Mouse (Mus musculus): ENCODE measurements around the gene Wdfy2. TPM values are rescaled to one million over a fixed set of nuclear protein-coding genes. Genes with fewer than 3 reads are reported as not detected.

Gene Wdfy2
- total and polyA plus RNA-seq, 2 experiments from 2014 or later = 4.3 to 19.6 TPM

GRCm38 (mm10) chr14:62858311-62858710 is 20.8 kb downstream of the Wdfy2 start:
- no peak overlapping the region for H3K27ac ChIP-seq (ENCODE audit: low read depth, low read length)
- no peaks in the 10 kb centered on the region for H3K36me3 ChIP-seq (ENCODE audit: insufficient read depth, low read length)
- no peak overlapping the region for H3K4me2 ChIP-seq (ENCODE audit: low read depth, low read length, poor library complexity, severe bottlenecking)
- DNase-seq (ENCODE audit: low spot score) = no peak
- H3K9me3 ChIP-seq (ENCODE audit: low read length) = no peaks in the 10 kb centered on the region
- no peak for TF ChIP-seq CTCF (IDR thresholded peaks at IDR 0.05)
- no peak for ATAC-seq (ENCODE audit: low FRiP score)
- no peaks in the 10 kb centered on the region; the same call in 1 of the 2 replicates for H3K4me1 ChIP-seq (ENCODE audit: insufficient read depth, low read length)
- 82% methylated on average over 3 of the region's 3 CpGs for WGBS
- H3K4me3 ChIP-seq (ENCODE audit: low read depth, low read length) = no peak overlapping the region
- no peak overlapping the region for H3K9ac ChIP-seq (replicated peaks; ENCODE audit: low read length, poor library complexity, severe bottlenecking)
- H3K27me3 ChIP-seq (ENCODE audit: insufficient read depth, low read length) = no peaks in the 10 kb centered on the region

- no peak for ATAC-seq (ENCODE audit: low FRiP score)
- Histone ChIP-seq H3K36me3 (ENCODE audit: insufficient read depth, low read length) (no peaks in the 10 kb centered on the region), H3K9me3 (ENCODE audit: low read length) (no peaks in the 10 kb centered on the region), H3K27me3 (ENCODE audit: insufficient read depth, low read length) (no peaks in the 10 kb centered on the region), H3K4me1 (ENCODE audit: insufficient read depth, low read length) (no peaks in the 10 kb centered on the region), H3K4me2 (ENCODE audit: low read depth, low read length, poor library complexity, severe bottlenecking) (no peak overlapping the region), H3K9ac (replicated peaks; ENCODE audit: low read length, poor library complexity, severe bottlenecking) (no peak overlapping the region), H3K27ac (ENCODE audit: low read depth, low read length) (no peak overlapping the region), H3K4me3 (ENCODE audit: low read depth, low read length) (no peak overlapping the region)
- no peak for DNase-seq (ENCODE audit: low spot score)
- no peak for TF ChIP-seq CTCF (IDR thresholded peaks at IDR 0.05)
- 87% methylated on average over 5 of the region's 5 CpGs for WGBS
These were observed 25.1 kb downstream of the Wdfy2 start for GRCm38 (mm10) chr14:62862564-62862963.

- ATAC-seq (ENCODE audit: low FRiP score) (no peak), DNase-seq (ENCODE audit: low spot score) (no peak)
- WGBS = 53% methylated on average over 1 of the region's 1 CpGs
- Histone ChIP-seq H3K9ac (replicated peaks; ENCODE audit: low read length, poor library complexity, severe bottlenecking) (no peak overlapping the region), H3K4me1 (ENCODE audit: insufficient read depth, low read length) (no peaks in the 10 kb centered on the region), H3K4me2 (ENCODE audit: low read depth, low read length, poor library complexity, severe bottlenecking) (no peak overlapping the region), H3K27me3 (ENCODE audit: insufficient read depth, low read length) (no peaks in the 10 kb centered on the region), H3K36me3 (ENCODE audit: insufficient read depth, low read length) (no peaks in the 10 kb centered on the region), H3K27ac (ENCODE audit: low read depth, low read length) (no peak overlapping the region), H3K9me3 (ENCODE audit: low read length) (no peaks in the 10 kb centered on the region), H3K4me3 (ENCODE audit: low read depth, low read length) (no peak overlapping the region)
- no peak for TF ChIP-seq CTCF (IDR thresholded peaks at IDR 0.05)
These were observed 26.8 kb downstream of the Wdfy2 start for GRCm38 (mm10) chr14:62864254-62864653.

GRCm38 (mm10) chr14:62865405-62865804 is 27.9 kb downstream of the Wdfy2 start:
- Histone ChIP-seq H3K4me2 (ENCODE audit: low read depth, low read length, poor library complexity, severe bottlenecking) (no peak overlapping the region), H3K36me3 (ENCODE audit: insufficient read depth, low read length) (no peaks in the 10 kb centered on the region), H3K4me3 (ENCODE audit: low read depth, low read length) (no peak overlapping the region), H3K4me1 (ENCODE audit: insufficient read depth, low read length) (no peaks in the 10 kb centered on the region), H3K27me3 (ENCODE audit: insufficient read depth, low read length) (no peaks in the 10 kb centered on the region), H3K27ac (ENCODE audit: low read depth, low read length) (no peak overlapping the region), H3K9ac (replicated peaks; ENCODE audit: low read length, poor library complexity, severe bottlenecking) (no peak overlapping the region), H3K9me3 (ENCODE audit: low read length) (no peaks in the 10 kb centered on the region)
- WGBS = 50% methylated on average over 2 of the region's 2 CpGs
- no peak for ATAC-seq (ENCODE audit: low FRiP score)
- no peak for TF ChIP-seq CTCF (IDR thresholded peaks at IDR 0.05)
- no peak for DNase-seq (ENCODE audit: low spot score)

- WGBS = 69% methylated on average over 5 of the region's 5 CpGs
- TF ChIP-seq CTCF (IDR thresholded peaks at IDR 0.05) = no peak
- no peak overlapping the region for H3K9ac ChIP-seq (replicated peaks; ENCODE audit: low read length, poor library complexity, severe bottlenecking)
- H3K9me3 ChIP-seq (ENCODE audit: low read length) = no peaks in the 10 kb centered on the region
- H3K27ac ChIP-seq (ENCODE audit: low read depth, low read length) = no peak overlapping the region
- DNase-seq (ENCODE audit: low spot score) (no peak), ATAC-seq (ENCODE audit: low FRiP score) (no peak)
- H3K36me3 ChIP-seq (ENCODE audit: insufficient read depth, low read length) = no peaks in the 10 kb centered on the region
- no peaks in the 10 kb centered on the region for H3K4me1 ChIP-seq (ENCODE audit: insufficient read depth, low read length)
- no peak overlapping the region for H3K4me3 ChIP-seq (ENCODE audit: low read depth, low read length)
- H3K27me3 ChIP-seq (ENCODE audit: insufficient read depth, low read length) = no peaks in the 10 kb centered on the region
- H3K4me2 ChIP-seq (ENCODE audit: low read depth, low read length, poor library complexity, severe bottlenecking) = no peak overlapping the region
These were observed 29.6 kb downstream of the Wdfy2 start for GRCm38 (mm10) chr14:62867069-62867468.

- Histone ChIP-seq H3K4me3 (ENCODE audit: low read depth, low read length) (no peak overlapping the region), H3K4me2 (ENCODE audit: low read depth, low read length, poor library complexity, severe bottlenecking) (no peak overlapping the region), H3K9me3 (ENCODE audit: low read length) (no peaks in the 10 kb centered on the region), H3K27ac (ENCODE audit: low read depth, low read length) (no peak overlapping the region), H3K27me3 (ENCODE audit: insufficient read depth, low read length) (no peaks in the 10 kb centered on the region), H3K9ac (replicated peaks; ENCODE audit: low read length, poor library complexity, severe bottlenecking) (no peak overlapping the region), H3K4me1 (ENCODE audit: insufficient read depth, low read length) (no peaks in the 10 kb centered on the region), H3K36me3 (ENCODE audit: insufficient read depth, low read length) (no peaks in the 10 kb centered on the region)
- WGBS = 71% methylated on average over 1 of the region's 1 CpGs
- TF ChIP-seq CTCF (IDR thresholded peaks at IDR 0.05) = no peak
- ATAC-seq (ENCODE audit: low FRiP score) (no peak), DNase-seq (ENCODE audit: low spot score) (no peak)
These were observed 30.1 kb downstream of the Wdfy2 start for GRCm38 (mm10) chr14:62867576-62867975.
